Mouse (Mus musculus): ENCODE results near the gene Pbx1. TPM values are rescaled to one million over a fixed set of nuclear protein-coding genes. Genes with fewer than 3 reads are reported as not detected.

Gene Pbx1
- polyA plus RNA-seq, 1 experiment from 2014 or later, result 22.1 TPM

DNA sequence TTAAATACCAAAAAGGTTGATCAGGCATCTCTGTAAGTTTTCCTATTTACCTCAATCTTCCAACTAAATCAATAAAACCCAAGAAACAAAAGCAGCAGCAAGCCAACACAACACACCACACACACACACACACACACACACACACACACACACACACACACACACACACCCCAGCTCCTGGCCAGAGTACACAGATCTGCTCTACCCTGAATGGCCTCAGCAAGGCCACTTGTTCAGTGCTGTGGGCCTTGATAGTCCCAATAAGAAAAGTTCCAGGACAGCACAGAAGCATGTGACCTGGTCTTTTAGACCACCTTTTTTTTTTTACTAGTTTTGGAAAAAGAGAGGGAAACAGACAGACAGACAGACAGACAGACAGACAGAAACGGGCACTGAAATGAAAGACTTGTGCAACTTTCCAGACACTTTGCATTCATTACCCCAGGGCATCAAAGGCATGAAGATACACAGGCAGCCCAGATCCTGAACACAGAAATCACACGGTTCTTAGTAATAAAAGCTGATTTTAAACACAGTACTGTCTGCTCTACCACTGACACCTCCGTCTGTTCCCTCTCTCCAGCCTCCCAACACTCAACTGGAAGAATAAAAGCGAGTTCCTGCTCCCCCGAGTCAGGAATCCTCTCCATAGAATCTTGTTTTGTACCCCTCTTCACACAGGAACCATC is 6.9 kb downstream of the Pbx1 start:
- 41% methylated on average over 5 of the region's 5 CpGs for WGBS
- Histone ChIP-seq H3K9ac (no peak overlapping the region), H3K36me3 (0 out of 2 replicates have a peak, but pooled peaks cover 8% of the 10 kb centered on the region), H3K4me2 (peak overlapping the region; percentile 63), H3K9me3 (replicated peaks) (no peaks in the 10 kb centered on the region), H3K27ac (peak overlapping the region; percentile 12; the same call in 1 of the 2 replicates), H3K4me1 (replicated peaks) (peaks cover 52% of the 10 kb centered on the region), H3K27me3 (no peaks in the 10 kb centered on the region), H3K4me3 (peak overlapping the region; percentile 1; the same call in 1 of the 2 replicates)
- ATAC-seq (replicated peaks; ENCODE audit: insufficient number of reproducible peaks, insufficient read depth, low FRiP score, low read depth), result no peak

DNA sequence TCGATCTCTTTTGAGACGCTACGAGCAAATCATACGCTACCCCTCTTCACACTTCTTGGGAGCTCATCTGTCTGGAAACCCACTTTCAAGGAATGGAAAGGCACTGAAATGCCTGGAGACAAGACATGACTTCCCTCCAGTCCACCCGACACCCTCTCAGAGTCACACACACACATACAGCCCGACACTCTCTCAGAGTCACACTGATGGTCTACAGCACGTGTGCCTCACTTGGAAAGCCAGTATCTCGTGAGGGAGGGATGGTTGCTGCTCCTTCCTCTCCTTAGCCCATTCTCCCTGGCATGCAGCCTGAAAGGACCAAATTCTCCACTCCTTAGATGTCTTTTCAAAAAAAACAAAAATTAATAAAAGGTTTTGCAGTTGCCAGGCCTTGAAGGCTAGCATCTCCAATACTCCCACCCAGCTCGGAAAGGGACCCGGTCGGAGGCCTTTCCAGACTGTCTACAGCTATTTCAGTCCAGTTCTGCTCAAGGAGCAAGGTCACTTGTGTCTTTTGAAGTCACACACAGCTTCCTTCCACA is 8.6 kb downstream of the Pbx1 start:
- 42% methylated on average over 11 of the region's 11 CpGs for WGBS

DNA sequence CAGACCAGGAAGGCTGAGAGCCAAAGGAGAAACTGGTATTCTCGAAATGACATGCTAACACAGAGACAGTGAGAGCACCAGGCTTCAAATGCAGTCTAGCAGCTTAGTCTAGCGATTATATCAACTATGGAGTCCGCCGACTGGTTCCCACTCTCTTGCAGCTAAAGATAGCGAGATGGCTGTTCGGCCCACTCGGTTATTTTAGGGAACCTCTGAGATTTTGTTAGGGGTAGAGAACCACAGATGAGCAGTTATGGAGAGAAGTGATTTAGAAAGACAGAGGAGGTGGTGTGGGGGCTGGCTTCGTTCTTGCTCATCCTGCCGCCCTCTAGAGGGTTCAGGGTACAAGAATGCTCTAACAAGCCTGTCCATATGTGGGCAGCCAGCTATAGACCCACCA is 13.2 kb downstream of the Pbx1 start:
- Histone ChIP-seq H3K4me1 (replicated peaks) (peaks cover 50% of the 10 kb centered on the region), H3K27ac (peak overlapping the region; percentile 57), H3K4me2 (peak overlapping the region; percentile 20; the same call in 1 of the 2 replicates), H3K9ac (no peak overlapping the region), H3K27me3 (no peaks in the 10 kb centered on the region), H3K4me3 (no peak overlapping the region), H3K9me3 (replicated peaks) (no peaks in the 10 kb centered on the region), H3K36me3 (0 out of 2 replicates have a peak, but pooled peaks cover 12% of the 10 kb centered on the region)
- WGBS, result 35% methylated on average over 9 of the region's 9 CpGs
- ATAC-seq (replicated peaks; ENCODE audit: insufficient number of reproducible peaks, insufficient read depth, low FRiP score, low read depth), result no peak

More for the DNA sequence above, 8.6 kb downstream of the Pbx1 start:
- peaks cover 58% of the 10 kb centered on the region for H3K4me1 ChIP-seq (replicated peaks)
- 0 out of 2 replicates have a peak, but pooled peaks have one; percentile 56 for ATAC-seq (replicated peaks; ENCODE audit: insufficient number of reproducible peaks, insufficient read depth, low FRiP score, low read depth)
- peak overlapping the region; percentile 47 for H3K27ac ChIP-seq
- no peaks in the 10 kb centered on the region for H3K27me3 ChIP-seq
- no peak overlapping the region for H3K4me3 ChIP-seq
- H3K4me2 ChIP-seq, result peak overlapping the region; percentile 63
- 0 out of 2 replicates have a peak, but pooled peaks cover 12% of the 10 kb centered on the region for H3K36me3 ChIP-seq
- H3K9me3 ChIP-seq (replicated peaks), result no peaks in the 10 kb centered on the region
- H3K9ac ChIP-seq, result 0 out of 2 replicates have a peak overlapping the region, but pooled peaks have one; percentile 17

DNA sequence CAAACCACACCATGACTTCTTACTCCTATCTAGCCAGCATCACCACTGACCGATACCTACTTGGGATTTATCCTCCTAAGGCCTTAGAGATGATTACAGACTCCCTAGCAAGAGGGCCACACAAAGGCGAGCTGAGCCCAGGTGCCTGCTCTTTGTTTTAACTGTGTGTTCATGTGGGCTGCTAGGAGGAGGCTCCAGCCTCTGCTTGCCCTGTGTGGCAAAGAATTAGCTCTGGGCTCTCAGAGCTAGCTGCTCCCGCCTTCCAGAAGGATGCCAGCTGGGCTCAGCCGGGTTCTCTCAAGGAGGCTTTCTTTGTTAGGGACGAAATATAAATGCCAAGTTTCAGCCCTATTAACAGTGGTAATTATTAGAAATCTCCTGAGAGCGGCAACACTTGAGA is 14.4 kb downstream of the Pbx1 start:
- Histone ChIP-seq H3K4me2 (no peak overlapping the region), H3K4me3 (no peak overlapping the region), H3K9me3 (replicated peaks) (no peaks in the 10 kb centered on the region), H3K27ac (peak overlapping the region; percentile 35; the same call in 1 of the 2 replicates), H3K9ac (no peak overlapping the region), H3K27me3 (no peaks in the 10 kb centered on the region), H3K4me1 (replicated peaks) (peaks cover 40% of the 10 kb centered on the region), H3K36me3 (0 out of 2 replicates have a peak, but pooled peaks cover 12% of the 10 kb centered on the region)
- WGBS, result 55% methylated on average over 6 of the region's 6 CpGs
- no peak for ATAC-seq (replicated peaks; ENCODE audit: insufficient number of reproducible peaks, insufficient read depth, low FRiP score, low read depth)

DNA sequence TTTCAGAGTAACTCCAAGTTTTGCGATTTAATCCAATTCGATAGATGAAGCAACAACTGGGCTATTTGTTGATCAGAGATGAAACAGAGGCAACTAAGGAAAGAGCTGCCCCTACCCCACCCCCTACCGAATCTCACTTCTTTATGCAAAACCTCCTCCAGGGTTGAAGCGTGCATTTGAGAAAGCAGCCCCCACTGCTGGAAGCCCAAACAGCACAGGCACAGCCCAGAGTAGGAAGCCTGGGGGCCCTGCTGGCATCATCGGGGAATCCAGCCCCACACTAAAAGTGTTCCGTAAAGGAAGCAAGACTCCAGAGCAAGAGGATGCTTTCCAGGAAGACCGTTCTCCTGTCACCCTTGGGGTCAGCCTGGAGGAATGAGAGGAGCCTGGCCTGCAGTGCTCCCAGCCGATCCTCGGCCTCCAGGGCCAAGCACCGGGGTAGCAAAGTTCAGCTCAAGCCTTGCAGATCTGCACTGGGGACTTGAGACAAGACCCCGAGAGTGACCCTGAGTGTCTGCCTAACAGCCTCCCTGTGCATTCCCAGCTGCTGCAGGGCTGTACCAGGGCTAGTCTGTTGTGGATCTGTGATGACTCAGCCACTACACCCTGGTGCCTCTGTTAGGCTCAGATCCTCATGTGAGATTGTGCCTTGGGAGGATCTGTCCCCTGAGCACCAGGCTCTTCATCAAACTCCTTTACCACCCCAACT is 15.2 kb downstream of the Pbx1 start:
- Histone ChIP-seq H3K36me3 (0 out of 2 replicates have a peak, but pooled peaks cover 11% of the 10 kb centered on the region), H3K9ac (peak overlapping the region; percentile 22; the same call in 1 of the 2 replicates), H3K27me3 (no peaks in the 10 kb centered on the region), H3K4me2 (peak overlapping the region; percentile 38), H3K9me3 (replicated peaks) (no peaks in the 10 kb centered on the region), H3K27ac (peak overlapping the region; percentile 67), H3K4me1 (replicated peaks) (peaks cover 40% of the 10 kb centered on the region), H3K4me3 (no peak overlapping the region)
- no peak; the same call in 1 of the 2 replicates for ATAC-seq (replicated peaks; ENCODE audit: insufficient number of reproducible peaks, insufficient read depth, low FRiP score, low read depth)
- 13% methylated on average over 11 of the region's 11 CpGs for WGBS

DNA sequence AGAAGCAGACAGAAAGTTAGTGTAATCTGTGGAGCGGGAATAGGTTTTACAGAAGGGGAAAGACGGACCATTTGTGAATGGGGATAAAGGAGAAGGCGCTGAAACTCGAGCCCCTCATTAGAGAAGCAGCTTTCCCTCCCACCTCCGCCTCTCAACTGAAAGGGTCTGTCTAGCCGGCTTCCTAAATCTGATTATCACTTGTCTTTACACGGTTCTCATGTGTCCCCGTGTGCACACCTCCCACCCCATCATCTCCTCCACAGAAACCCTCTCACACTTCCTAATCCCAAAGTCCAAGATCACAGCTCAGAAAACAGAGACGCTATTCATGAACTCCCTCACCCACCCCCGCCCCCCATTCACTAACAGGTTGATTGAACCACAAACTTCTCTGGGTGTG is 21.5 kb downstream of the Pbx1 start:
- no peak for ATAC-seq (replicated peaks; ENCODE audit: insufficient number of reproducible peaks, insufficient read depth, low FRiP score, low read depth)
- Histone ChIP-seq H3K36me3 (no peaks in the 10 kb centered on the region), H3K4me2 (0 out of 2 replicates have a peak overlapping the region, but pooled peaks have one; percentile 13), H3K4me3 (no peak overlapping the region), H3K27ac (peak overlapping the region; percentile 71), H3K9ac (no peak overlapping the region), H3K27me3 (no peaks in the 10 kb centered on the region), H3K4me1 (replicated peaks) (peaks cover 59% of the 10 kb centered on the region), H3K9me3 (replicated peaks) (no peaks in the 10 kb centered on the region)
- 21% methylated on average over 10 of the region's 10 CpGs for WGBS

DNA sequence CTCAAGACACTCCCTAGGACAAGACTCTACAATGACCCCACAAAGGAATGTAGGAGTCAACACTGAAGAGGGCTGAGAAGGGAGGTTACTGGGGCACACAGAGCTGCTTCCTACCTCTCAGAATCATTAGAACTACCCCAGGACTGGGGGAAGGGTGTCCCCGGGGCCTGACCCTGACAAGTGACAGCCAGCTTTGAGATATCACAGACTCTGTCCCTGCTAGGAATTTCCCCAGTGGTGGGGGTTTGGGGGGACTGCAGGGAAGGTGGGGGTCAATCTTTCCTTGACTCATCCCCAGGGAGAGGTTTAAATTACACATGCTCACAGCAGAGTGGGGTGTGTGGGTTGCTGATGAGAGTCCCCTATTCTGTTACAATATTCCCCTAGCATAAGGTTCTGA is 22.0 kb downstream of the Pbx1 start:
- Histone ChIP-seq H3K36me3 (no peaks in the 10 kb centered on the region), H3K27me3 (no peaks in the 10 kb centered on the region), H3K9me3 (replicated peaks) (no peaks in the 10 kb centered on the region), H3K4me1 (replicated peaks) (peaks cover 59% of the 10 kb centered on the region), H3K27ac (peak overlapping the region; percentile 71), H3K4me3 (no peak overlapping the region), H3K9ac (no peak overlapping the region), H3K4me2 (no peak overlapping the region)
- ATAC-seq (replicated peaks; ENCODE audit: insufficient number of reproducible peaks, insufficient read depth, low FRiP score, low read depth), result peak; percentile 45; the same call in 1 of the 2 replicates
- WGBS, result 6% methylated on average over 1 of the region's 1 CpGs

DNA sequence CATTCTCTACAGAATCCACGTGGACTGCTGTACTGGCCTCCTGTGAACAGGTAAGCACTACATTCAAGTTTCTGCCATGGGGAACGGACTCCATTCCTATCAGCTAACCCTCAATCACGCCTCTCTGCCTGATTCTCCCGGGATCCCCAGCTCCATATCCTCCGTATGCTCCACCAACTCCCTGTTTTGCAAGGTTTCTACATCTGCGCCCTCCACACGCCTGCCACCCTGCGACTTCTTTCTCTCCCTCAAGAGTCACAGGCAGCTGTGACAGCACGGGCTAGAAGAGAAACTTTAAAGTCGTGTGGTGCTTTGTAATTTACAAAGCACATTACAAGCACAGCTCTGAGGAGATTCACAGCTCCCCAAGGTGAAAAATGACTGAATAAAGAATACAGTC is 23.3 kb downstream of the Pbx1 start:
- Histone ChIP-seq H3K36me3 (no peaks in the 10 kb centered on the region), H3K27me3 (no peaks in the 10 kb centered on the region), H3K4me1 (replicated peaks) (peaks cover 57% of the 10 kb centered on the region), H3K9me3 (replicated peaks) (no peaks in the 10 kb centered on the region), H3K4me3 (no peak overlapping the region), H3K9ac (no peak overlapping the region), H3K27ac (0 out of 2 replicates have a peak overlapping the region, but pooled peaks have one; percentile 28), H3K4me2 (no peak overlapping the region)
- no peak for ATAC-seq (replicated peaks; ENCODE audit: insufficient number of reproducible peaks, insufficient read depth, low FRiP score, low read depth)
- 62% methylated on average over 10 of the region's 10 CpGs for WGBS

DNA sequence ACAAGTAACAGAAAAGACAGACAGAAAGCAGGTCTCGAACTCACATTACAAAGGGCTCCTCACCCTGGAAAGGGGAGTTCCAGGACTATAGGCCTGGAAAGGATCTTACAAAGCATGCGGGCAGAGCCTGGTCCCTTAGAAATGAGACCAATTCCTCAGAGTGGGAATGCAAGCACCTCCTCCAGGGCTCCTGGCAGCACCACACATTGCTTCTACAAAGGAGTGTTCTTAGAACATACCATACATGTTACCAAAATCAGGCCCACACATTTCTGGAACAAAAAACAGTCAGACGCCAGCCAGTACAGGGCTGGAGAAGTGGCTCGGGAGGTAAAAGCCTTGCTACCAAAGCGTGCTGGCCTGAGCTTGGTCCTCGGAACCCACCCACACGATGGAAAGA is 24.1 kb downstream of the Pbx1 start:
- peaks cover 63% of the 10 kb centered on the region for H3K4me1 ChIP-seq (replicated peaks)
- H3K4me3 ChIP-seq, result no peak overlapping the region
- no peak overlapping the region for H3K9ac ChIP-seq
- no peak for ATAC-seq (replicated peaks; ENCODE audit: insufficient number of reproducible peaks, insufficient read depth, low FRiP score, low read depth)
- no peaks in the 10 kb centered on the region for H3K9me3 ChIP-seq (replicated peaks)
- no peak overlapping the region for H3K4me2 ChIP-seq
- H3K36me3 ChIP-seq, result no peaks in the 10 kb centered on the region
- H3K27ac ChIP-seq, result peak overlapping the region; percentile 45; the same call in 1 of the 2 replicates
- no peaks in the 10 kb centered on the region for H3K27me3 ChIP-seq
- WGBS, result 65% methylated on average over 7 of the region's 7 CpGs

DNA sequence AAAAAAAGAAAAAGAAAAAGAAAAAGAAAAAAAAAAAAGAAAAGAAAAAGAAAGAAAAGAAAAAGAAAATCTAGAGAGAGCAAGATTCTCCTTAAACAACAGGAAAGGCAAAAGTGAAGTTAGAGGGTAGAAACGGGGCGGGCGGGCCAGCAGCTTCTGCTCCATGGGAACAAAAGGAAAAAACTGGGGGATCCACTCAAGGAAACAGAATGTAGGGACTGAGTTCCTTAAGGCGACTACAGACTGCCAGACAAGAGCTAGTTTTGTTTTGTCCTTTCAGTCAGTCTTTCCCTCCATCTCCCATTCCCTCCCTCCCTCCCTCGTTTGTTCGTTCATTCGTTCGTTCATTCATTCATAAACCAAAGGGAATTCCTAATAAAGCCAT is 25.8 kb downstream of the Pbx1 start:
- no peaks in the 10 kb centered on the region for H3K27me3 ChIP-seq
- 54% methylated on average over 8 of the region's 8 CpGs for WGBS
- no peak overlapping the region for H3K4me2 ChIP-seq
- H3K9ac ChIP-seq, result no peak overlapping the region
- H3K36me3 ChIP-seq, result no peaks in the 10 kb centered on the region
- no peak for ATAC-seq (replicated peaks; ENCODE audit: insufficient number of reproducible peaks, insufficient read depth, low FRiP score, low read depth)
- H3K9me3 ChIP-seq (replicated peaks), result no peaks in the 10 kb centered on the region
- peaks cover 67% of the 10 kb centered on the region for H3K4me1 ChIP-seq (replicated peaks)
- 0 out of 2 replicates have a peak overlapping the region, but pooled peaks have one; percentile 27 for H3K27ac ChIP-seq
- H3K4me3 ChIP-seq, result no peak overlapping the region

DNA sequence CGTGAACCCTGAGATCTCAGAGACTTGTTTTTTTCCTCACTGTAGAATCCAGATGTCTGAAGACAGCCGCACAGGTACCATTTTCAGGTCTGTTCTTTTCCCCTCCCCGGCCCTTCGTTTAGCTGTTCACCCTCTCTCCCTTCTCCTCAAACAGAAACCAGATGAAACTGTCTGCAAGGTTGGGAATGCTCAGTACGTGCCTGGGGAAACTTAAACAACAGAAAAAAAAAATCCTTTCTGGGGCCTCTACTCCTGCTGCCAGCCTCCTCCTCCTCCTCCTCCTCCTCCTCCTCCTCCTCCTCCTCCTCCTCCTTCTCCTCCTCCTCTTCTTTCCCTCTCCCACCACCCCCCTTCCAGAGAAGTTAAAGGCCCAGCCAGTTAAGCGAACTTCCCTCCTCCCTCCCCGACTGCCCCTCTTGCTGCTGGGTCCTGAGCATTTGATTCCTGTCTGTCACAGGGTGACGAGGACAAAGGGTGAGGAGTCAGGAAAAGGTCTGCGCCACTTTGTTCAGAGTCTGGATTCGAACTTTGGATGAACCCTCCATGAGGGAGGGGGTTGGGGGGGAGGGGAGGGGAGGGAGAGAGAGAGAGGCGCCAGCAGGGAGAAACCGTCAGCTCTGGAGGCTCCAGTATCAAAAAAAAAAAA is 26.3 kb downstream of the Pbx1 start:
- WGBS, result 16% methylated on average over 10 of the region's 12 CpGs
- no peak overlapping the region for H3K9ac ChIP-seq
- no peaks in the 10 kb centered on the region for H3K36me3 ChIP-seq
- ATAC-seq (replicated peaks; ENCODE audit: insufficient number of reproducible peaks, insufficient read depth, low FRiP score, low read depth), result peak; percentile 55
- H3K9me3 ChIP-seq (replicated peaks), result no peaks in the 10 kb centered on the region
- H3K27me3 ChIP-seq, result no peaks in the 10 kb centered on the region
- no peak overlapping the region for H3K4me3 ChIP-seq
- H3K4me1 ChIP-seq (replicated peaks), result peaks cover 62% of the 10 kb centered on the region
- peak overlapping the region; percentile 48; the same call in 1 of the 2 replicates for H3K27ac ChIP-seq
- H3K4me2 ChIP-seq, result peak overlapping the region; percentile 16; the same call in 1 of the 2 replicates

All from heart, embryonic 15.5 days (tissue).